Mouse (Mus musculus) testis, postnatal 10 days (tissue): ENCODE results near the gene Trim2.

Source experiments
- DNase-seq: peaks from one replicate; pipeline ENCODE4 v3.0.0; 2021; ENCODE audit warnings: low spot score

The Trim2 gene

GRCm38 (mm10) chr3:84286311-84286710 lies 20.4 kb downstream of the Trim2 start:
- DNase-seq: no peak

- DNase-seq: no peak
Observed at GRCm38 (mm10) chr3:84284796-84285195, 21.9 kb downstream of the Trim2 start.

DNA sequence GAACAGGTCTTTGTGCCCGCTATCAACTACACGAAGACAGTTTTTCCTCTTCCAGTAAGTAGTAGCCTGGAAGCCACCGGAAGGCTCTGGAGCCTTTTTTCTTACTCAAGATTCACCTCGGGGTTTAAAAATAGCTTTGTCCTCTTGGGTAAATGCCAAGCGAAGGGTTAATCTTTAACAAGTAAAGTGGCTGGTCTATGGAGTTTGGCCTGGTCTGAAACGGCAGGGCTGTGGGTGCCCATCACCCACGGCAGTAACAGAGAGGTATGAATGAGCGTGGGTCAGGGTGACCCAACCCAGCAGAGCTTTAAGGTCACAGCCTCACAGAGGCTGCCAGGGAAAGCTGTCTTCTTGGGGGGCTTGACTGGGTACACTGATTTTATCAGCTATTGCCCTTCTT lies 23.2 kb downstream of the Trim2 start:
- no peak for DNase-seq

GRCm38 (mm10) chr3:84281936-84282371 lies 24.7 kb downstream of the Trim2 start:
- no peak for DNase-seq

GRCm38 (mm10) chr3:84278809-84279208 lies 27.9 kb downstream of the Trim2 start:
- no peak for DNase-seq

DNA sequence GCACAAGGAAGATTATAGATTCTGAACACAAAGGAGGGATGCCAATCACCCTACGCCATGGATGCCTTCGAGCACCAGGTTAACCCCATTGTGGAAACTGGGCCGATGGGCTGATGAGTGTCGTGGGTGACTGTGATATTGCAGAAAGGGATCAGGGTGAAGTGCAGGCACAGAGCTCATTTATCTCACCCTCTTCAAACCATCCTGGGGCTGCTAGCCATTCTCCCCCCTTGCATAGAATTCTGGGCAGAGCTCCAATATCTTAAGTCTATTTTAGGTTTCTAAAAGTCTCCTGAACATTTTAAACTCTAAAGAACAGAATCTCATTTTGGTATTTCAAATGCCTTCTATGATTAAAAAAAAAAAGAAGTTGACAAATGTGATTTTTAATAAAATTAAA lies 31.6 kb downstream of the Trim2 start:
- DNase-seq: no peak

- no peak for DNase-seq
Observed at GRCm38 (mm10) chr3:84272293-84273015, 34.2 kb downstream of the Trim2 start.

DNA sequence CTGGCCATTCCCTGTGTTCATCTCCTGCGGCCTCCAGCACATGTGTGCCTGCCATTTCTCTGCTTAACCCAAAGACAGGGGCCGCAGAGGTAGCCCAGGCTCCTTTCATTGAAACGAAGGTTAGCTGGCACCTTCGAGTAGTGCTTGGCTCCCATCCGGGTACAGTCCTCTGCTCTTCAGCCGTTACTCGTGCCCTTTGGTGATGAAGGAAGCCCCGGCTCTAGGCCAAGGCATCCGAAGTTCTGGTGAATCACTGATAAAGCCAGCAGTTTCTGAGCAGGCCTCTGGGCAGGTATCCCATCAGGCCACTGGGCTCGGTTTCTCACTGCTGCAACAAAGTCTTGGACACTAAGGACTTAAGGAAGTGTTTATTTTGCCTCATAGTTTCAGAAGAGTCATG lies 34.9 kb downstream of the Trim2 start:
- DNase-seq: no peak

DNA sequence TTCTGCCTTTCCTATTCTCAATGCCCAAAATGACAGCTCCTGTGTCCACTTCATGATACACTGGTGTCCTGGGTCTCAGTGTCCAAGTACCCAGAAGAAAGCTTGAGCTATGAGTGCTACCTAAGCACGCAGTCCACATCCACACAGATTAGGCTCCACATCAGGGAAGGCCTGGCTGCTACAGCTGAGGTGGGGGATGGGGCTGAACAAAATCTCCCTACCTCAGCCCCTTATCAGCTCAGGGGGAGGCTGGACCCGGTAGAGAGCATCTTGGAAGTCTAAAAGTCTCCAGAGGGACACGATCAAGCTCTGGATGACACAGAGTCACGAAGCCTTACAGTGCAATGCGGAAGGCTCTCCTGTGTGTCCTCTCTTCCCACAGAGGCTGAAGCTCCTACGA lies 35.6 kb downstream of the Trim2 start:
- no peak for DNase-seq

GRCm38 (mm10) chr3:84270624-84270995 lies 36.1 kb downstream of the Trim2 start:
- DNase-seq: no peak

DNA sequence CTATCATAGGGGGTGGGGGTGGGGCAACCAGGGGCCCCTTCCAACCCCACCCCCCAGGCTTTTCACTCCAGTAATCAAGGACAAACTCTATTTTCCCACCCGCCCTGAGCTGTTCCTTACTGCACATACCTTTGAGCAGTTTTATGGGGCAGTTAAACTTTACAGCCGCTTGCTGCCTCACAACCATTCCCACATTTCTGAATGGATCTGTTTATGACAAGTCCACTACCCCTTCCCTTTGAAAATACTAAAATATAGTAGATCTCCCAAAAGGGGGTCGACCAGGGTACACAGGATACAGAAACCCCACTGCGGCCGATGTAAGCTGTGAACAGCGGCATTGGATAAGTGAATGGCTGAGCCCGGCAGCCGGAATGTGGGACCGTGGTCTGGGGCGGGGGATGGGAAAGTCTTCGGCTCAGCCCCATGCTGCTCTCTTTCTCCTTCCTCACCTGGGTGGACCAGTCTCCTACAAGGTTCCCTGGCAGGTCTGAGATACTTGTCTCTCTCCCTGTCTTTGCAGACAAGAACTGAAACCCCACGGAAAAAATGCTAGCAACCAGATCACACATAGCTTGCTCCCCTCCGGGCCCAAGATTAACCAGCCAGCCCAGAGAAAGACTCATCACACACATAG lies 36.6 kb downstream of the Trim2 start:
- DNase-seq: peak; percentile 58

DNA sequence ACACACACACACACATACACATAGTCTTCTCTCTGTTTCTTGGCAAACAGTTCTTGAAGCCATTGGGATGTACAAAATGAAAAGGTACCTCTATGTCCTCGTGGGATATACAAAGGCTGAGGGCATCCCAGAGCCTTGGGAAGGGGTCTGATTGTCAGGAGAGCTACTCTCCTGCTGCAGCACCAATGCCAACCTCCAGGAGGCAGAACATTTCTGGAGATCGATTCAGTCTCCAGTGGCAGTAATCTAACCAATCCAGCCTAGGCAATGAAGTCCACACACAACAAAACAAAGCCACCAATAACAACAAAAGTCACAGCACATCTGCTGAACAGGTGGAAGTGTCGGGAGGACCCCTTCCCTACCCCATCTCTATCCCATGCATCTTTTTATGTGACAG lies 38.2 kb downstream of the Trim2 start:
- DNase-seq: no peak

GRCm38 (mm10) chr3:84266391-84266931 lies 40.2 kb downstream of the Trim2 start:
- DNase-seq: no peak

- DNase-seq: no peak
Observed at GRCm38 (mm10) chr3:84265084-84265483, 41.6 kb downstream of the Trim2 start.

GRCm38 (mm10) chr3:84264395-84264794 lies 42.3 kb downstream of the Trim2 start:
- DNase-seq: no peak

GRCm38 (mm10) chr3:84262804-84263203 lies 43.9 kb downstream of the Trim2 start:
- no peak for DNase-seq

- no peak for DNase-seq
Observed at GRCm38 (mm10) chr3:84261863-84262262, 44.8 kb downstream of the Trim2 start.

- no peak for DNase-seq
Observed at GRCm38 (mm10) chr3:84260837-84261236, 45.8 kb downstream of the Trim2 start.

DNA sequence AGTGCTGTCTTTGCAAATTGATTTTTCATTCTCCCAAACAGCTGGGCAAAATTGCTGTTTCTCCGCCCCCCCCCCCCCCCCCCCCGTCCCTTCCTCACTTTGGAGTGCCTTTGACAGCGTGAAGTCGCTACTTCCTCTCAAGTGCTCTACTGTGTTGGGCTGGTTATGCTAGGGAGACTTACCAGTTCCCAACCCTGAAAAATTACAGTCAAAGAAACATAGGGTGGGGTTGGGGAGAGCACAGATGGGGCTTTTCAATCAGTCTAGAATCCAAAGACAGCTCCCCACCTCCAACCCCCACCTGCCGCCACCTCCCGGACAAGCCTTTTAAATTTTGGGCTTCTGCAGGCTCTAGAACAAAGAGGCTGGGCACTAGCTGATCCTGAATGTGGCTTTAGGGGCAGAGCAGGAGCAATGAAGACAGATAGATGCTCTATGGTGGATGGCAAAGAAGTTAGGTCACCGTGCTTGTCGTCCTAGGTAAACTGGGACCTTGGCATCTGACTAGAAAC lies 46.6 kb downstream of the Trim2 start:
- DNase-seq: no peak

DNA sequence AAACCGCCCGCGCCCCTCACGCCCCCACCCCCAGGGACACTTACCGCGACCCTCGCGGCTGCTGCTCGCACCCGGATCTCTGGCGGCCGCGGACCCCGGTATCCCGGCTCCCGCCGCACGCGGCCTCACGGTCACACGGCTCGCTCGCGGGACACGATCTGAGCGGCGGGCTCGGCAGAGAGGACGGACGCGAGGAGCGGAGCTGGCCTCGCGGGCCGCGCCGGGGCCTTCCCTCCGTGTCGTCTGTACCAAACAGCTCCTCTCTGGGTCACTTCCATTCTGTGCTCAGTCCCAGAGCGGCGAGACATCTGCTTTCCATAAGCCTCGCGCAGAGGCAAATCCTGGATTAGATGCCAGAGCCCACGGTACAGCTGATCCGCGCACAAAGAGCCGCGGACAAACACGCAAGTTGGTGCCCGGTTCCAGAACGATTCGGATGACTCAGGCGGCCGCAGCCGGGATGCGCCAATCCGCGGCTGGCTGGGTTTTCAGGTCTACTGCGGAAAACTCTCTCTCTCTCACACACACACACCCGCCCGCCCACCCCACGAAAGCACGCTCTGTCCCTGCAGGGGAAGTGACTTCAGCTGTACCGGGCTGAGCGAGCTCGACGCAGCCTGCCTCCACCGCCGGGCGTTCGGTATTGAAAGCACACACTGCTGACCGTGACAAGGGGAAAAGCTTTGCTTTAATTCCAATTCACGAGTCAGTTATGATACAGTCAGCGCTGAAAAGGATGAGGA lies 47.2 kb downstream of the Trim2 start:
- peak; percentile 69 for DNase-seq

DNA sequence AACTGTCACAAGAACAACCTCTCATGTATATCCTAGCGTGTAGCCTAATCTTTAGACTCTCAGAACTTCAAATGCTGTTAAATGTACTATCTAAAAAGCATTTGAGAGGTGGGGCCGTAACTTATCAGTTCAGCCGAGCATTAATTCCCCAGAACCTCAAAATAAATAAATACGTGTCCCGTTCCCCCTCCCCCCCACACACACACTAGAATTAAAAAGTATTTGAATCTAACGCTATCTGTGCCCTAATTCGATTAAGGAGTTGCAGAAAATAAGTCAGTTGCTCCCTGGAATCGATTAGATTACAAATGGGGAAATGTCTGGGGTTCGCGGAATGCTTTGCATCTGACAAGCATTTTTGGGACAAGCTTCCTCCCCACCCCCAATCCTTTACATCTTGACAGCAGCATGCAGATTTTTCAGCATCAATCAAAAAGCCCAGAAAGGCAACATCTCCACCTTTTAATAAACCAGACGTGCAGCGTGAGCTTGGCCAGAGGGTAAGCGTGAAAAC lies 48.1 kb downstream of the Trim2 start:
- no peak for DNase-seq

DNA sequence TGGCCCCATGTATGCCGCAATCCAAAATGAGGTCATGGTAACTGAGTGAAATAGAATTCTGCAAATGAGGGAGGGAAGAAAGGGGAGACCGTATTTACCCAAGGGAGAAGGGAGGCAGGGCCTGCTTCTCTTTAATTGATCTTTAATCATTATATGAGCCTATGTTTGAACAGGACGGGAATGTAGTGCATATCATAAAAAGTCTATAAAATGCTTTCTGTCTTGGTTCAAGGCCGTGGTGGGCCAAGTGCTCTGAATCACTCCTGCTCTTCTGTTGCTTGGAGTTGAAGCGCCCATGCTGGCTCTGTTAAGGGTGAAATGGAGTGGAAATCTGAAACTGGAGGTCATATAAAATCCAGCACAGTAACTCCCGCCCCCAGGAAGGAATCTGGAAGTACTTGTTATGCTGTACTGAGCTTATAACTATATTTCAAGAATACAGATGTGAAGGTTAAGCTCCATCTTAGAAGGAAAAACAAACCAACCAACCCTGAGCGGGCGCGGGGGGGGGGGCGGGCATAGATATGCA lies 48.6 kb downstream of the Trim2 start:
- DNase-seq: no peak
